11 mouse cellular contexts compared by ENCODE assay signal in genomic region chr7:19809369-19809768, GRCm38 (mm10). TPM values are rescaled to one million over a fixed set of nuclear protein-coding genes. Genes with fewer than 3 reads are reported as not detected.
DNase-seq lines count a peak whose midpoint lies in the region; ATAC-seq and TF ChIP-seq lines count a peak whose summit lies in the region.
"Had no signal": no experiment of that assay in that cellular context is flagged by ENCODE, and none has a peak within 500 bp of the region (broad histone marks: within the 10 kb centered on the region; RNA-seq: fewer than 3 reads in every experiment).

No protein-coding gene starts in this region.

- no peak for DNase-seq in heart, postnatal 36 days
- DNase-seq in adrenal gland, postnatal 36 days, result peak; percentile 58 to 62
- no peak for DNase-seq in heart, postnatal 0 days (ENCODE audit: low spot score)
- DNase-seq in cerebellum, adult 2 months, result no peak
- DNase-seq in thymus, postnatal 36 days, result no peak

- peak overlapping the region; percentile 54; the same call in 1 of the 2 replicates for H3K9ac ChIP-seq in heart, embryonic 11.5 days (ENCODE audit: low read depth, low read length)
- H3K9ac ChIP-seq in heart, postnatal 0 days (replicated peaks; ENCODE audit: low read depth, low read length), result no peak overlapping the region; the same call in 1 of the 2 replicates
- no peak overlapping the region; the same call in 1 of the 2 replicates for H3K9ac ChIP-seq in limb, embryonic 12.5 days (replicated peaks)

- H3K4me1 ChIP-seq in heart, embryonic 11.5 days (ENCODE audit: control insufficient read depth, insufficient read depth, low read length), result peaks cover 7% of the 10 kb centered on the region
- H3K4me1 ChIP-seq in heart, postnatal 0 days (ENCODE audit: control insufficient read depth, insufficient read depth), result peaks cover 8% of the 10 kb centered on the region
- H3K4me1 ChIP-seq in limb, embryonic 12.5 days (replicated peaks), result peaks cover 9% of the 10 kb centered on the region; the same call in 1 of the 2 replicates
- H3K4me1 ChIP-seq in cerebellum, adult 2 months (ENCODE audit: control insufficient read depth, insufficient read depth, low read length), result no peaks in the 10 kb centered on the region

- no peaks in the 10 kb centered on the region for H3K36me3 ChIP-seq in heart, embryonic 11.5 days (ENCODE audit: control insufficient read depth, insufficient read depth, low read length)
- no peaks in the 10 kb centered on the region for H3K36me3 ChIP-seq in heart, postnatal 0 days (replicated peaks; ENCODE audit: control insufficient read depth, insufficient read depth, low read length)
- no peaks in the 10 kb centered on the region for H3K36me3 ChIP-seq in limb, embryonic 12.5 days
- H3K36me3 ChIP-seq: G1E had no signal

- no peak overlapping the region for H3K27ac ChIP-seq in heart, embryonic 11.5 days (ENCODE audit: low read depth, low read length)
- H3K27ac ChIP-seq in heart, postnatal 0 days (ENCODE audit: low read depth), result peak overlapping the region; percentile 32
- H3K27ac ChIP-seq in limb, embryonic 12.5 days, result no peak overlapping the region
- no peak overlapping the region for H3K27ac ChIP-seq in cerebellum, adult 2 months (ENCODE audit: insufficient read depth, low read length)

- 3% methylated on average over 27 of the region's 27 CpGs for WGBS in heart, embryonic 11.5 days (ENCODE audit: insufficient replicate concordance)
- 10% methylated on average over 27 of the region's 27 CpGs for WGBS in heart, postnatal 0 days
- WGBS in limb, embryonic 12.5 days, result 1% methylated on average over 27 of the region's 27 CpGs
- WGBS in cerebellum, adult 2 months, result 8% methylated on average over 27 of the region's 27 CpGs

- H3K4me3 ChIP-seq in heart, embryonic 11.5 days (ENCODE audit: low read depth, low read length), result peak overlapping the region; percentile 29
- no peak overlapping the region; the same call in 1 of the 2 replicates for H3K4me3 ChIP-seq in heart, postnatal 0 days (ENCODE audit: low read depth, low read length)
- peak overlapping the region; percentile 29 for H3K4me3 ChIP-seq in limb, embryonic 12.5 days (replicated peaks)
- no peak overlapping the region for H3K4me3 ChIP-seq in cerebellum, adult 2 months (replicated peaks; ENCODE audit: insufficient read depth, low read depth, low read length)

- TF ChIP-seq EP300 in heart, postnatal 0 days (IDR thresholded peaks at IDR 0.05; ENCODE audit: low read depth), result no peak

- no peak for TF ChIP-seq CTCF in heart, postnatal 0 days (IDR thresholded peaks at IDR 0.05; ENCODE audit: low read depth)
- no peak for TF ChIP-seq CTCF in cerebellum, adult 2 months (IDR thresholded peaks at IDR 0.05; ENCODE audit: borderline replicate concordance, insufficient read depth, low read depth, low read length)

- TF ChIP-seq POLR2A in cerebellum, adult 2 months (IDR thresholded peaks at IDR 0.05; ENCODE audit: borderline replicate concordance, insufficient read depth, low read length), result no peak

- intact Hi-C loops in heart, postnatal 36 days (cut with DNase I), result no loop called here

- H3K9me3 ChIP-seq in heart, embryonic 11.5 days (replicated peaks; ENCODE audit: control insufficient read depth, low read length), result no peaks in the 10 kb centered on the region; the same call in 1 of the 2 replicates
- no peaks in the 10 kb centered on the region for H3K9me3 ChIP-seq in heart, postnatal 0 days (replicated peaks; ENCODE audit: control insufficient read depth, low read length)
- H3K9me3 ChIP-seq in limb, embryonic 12.5 days, result peaks cover 5% of the 10 kb centered on the region; the same call in 1 of the 2 replicates
- H3K9me3 ChIP-seq: G1E had no signal

- H3K4me2 ChIP-seq in heart, embryonic 11.5 days, result peak overlapping the region; percentile 61
- H3K4me2 ChIP-seq in heart, postnatal 0 days (ENCODE audit: low read depth, low read length), result peak overlapping the region; percentile 46
- peak overlapping the region; percentile 50 for H3K4me2 ChIP-seq in limb, embryonic 12.5 days

- H3K27me3 ChIP-seq in heart, embryonic 11.5 days (ENCODE audit: control insufficient read depth, insufficient read depth, low read length), result peaks cover 45% of the 10 kb centered on the region
- H3K27me3 ChIP-seq in heart, postnatal 0 days (ENCODE audit: control insufficient read depth, insufficient read depth, low read length), result peaks cover 28% of the 10 kb centered on the region
- peaks cover 60% of the 10 kb centered on the region for H3K27me3 ChIP-seq in limb, embryonic 12.5 days
- no peaks in the 10 kb centered on the region for H3K27me3 ChIP-seq in cerebellum, adult 2 months (ENCODE audit: control insufficient read depth, insufficient read depth, low read length)

- ATAC-seq in heart, embryonic 11.5 days (replicated peaks; ENCODE audit: insufficient number of reproducible peaks, low FRiP score, low TSS enrichment), result peak; percentile 70; the same call in 1 of the 2 replicates
- peak; percentile 83 for ATAC-seq in heart, postnatal 0 days (ENCODE audit: insufficient read depth, low read depth)
- 0 out of 2 replicates have a peak, but pooled peaks have one; percentile 9 for ATAC-seq in limb, embryonic 12.5 days (ENCODE audit: insufficient number of reproducible peaks, insufficient read depth, low FRiP score, low TSS enrichment, low read depth)
- ATAC-seq in inflammation-experienced regulatory T-cells, adult 6 months, result no peak

RNA-seq across cellular contexts. Expression of gene Cblc, which starts 12.8 kb away (rescaled TPM):
- polyA plus RNA-seq in heart, embryonic 11.5 days (2014; fragmentation: Nextera tagmentation; extraction: Ambion mirVana), result 0.20 and 0.24 TPM in 2 replicates
- total RNA-seq in heart, postnatal 36 days (2021), result under 1 TPM; 0.75 to 0.81 TPM
- total RNA-seq in adrenal gland, postnatal 36 days (2021), result not detected
- 0.35 TPM in 1 of 2 replicates, not detected in the other for total RNA-seq in heart, postnatal 0 days (2014; rRNA removed; ENCODE audit: low replicate concordance)
- 0.36 and 0.37 TPM in 2 replicates for polyA plus RNA-seq in heart, postnatal 0 days (2015; fragmentation: Nextera tagmentation; extraction: Ambion mirVana)
- polyA plus RNA-seq in limb, embryonic 12.5 days (2016; fragmentation: Nextera tagmentation; extraction: Ambion mirVana), result 2.8 and 3.1 TPM in 2 replicates
- polyA plus RNA-seq in inflammation-experienced regulatory T-cells, adult 6 months (2017; shearing (Covaris generic)), result under 1 TPM in 1 of 3 experiments, not detected in 2; 0.68 TPM
- polyA plus RNA-seq in cerebellum, adult 2 months (2012; rRNA removed), result not detected in 2 replicates
- total RNA-seq: G1E had no signal
- polyA plus RNA-seq: frontal cortex, adult 2 months; G1E had no signal

RNA-seq across cellular contexts. Expression of gene Bcl3, which starts 13.2 kb away (rescaled TPM):
- polyA plus RNA-seq in heart, embryonic 11.5 days (2014; fragmentation: Nextera tagmentation; extraction: Ambion mirVana), result 1.0 and 1.5 TPM in 2 replicates
- total RNA-seq in heart, postnatal 36 days (2021), result 1 to 10 TPM; 3.5 TPM
- total RNA-seq in adrenal gland, postnatal 36 days (2021), result 10 to 100 TPM; 19.5 to 51.0 TPM
- 1.7 and 6.7 TPM in 2 replicates for total RNA-seq in heart, postnatal 0 days (2014; rRNA removed; ENCODE audit: low replicate concordance)
- 1.6 and 2.0 TPM in 2 replicates for polyA plus RNA-seq in heart, postnatal 0 days (2015; fragmentation: Nextera tagmentation; extraction: Ambion mirVana)
- polyA plus RNA-seq in limb, embryonic 12.5 days (2016; fragmentation: Nextera tagmentation; extraction: Ambion mirVana), result 0.54 and 0.82 TPM in 2 replicates
- polyA plus RNA-seq in inflammation-experienced regulatory T-cells, adult 6 months (2017; shearing (Covaris generic)), result 10 to 100 TPM; 13.6 to 19.9 (median 18.5) TPM
- polyA plus RNA-seq in cerebellum, adult 2 months (2012; rRNA removed), result 0.80 and 0.84 TPM in 2 replicates

RNA-seq across cellular contexts. Expression of gene Bcam, which starts 38.6 kb away (rescaled TPM):
- 163 and 173 TPM in 2 replicates for polyA plus RNA-seq in heart, embryonic 11.5 days (2014; fragmentation: Nextera tagmentation; extraction: Ambion mirVana)
- total RNA-seq in heart, postnatal 36 days (2021), result 100 to 1,000 TPM; 210 to 232 TPM
- 10 to 100 TPM; 43.5 to 53.8 TPM for total RNA-seq in adrenal gland, postnatal 36 days (2021)
- 697 and 786 TPM in 2 replicates for total RNA-seq in heart, postnatal 0 days (2014; rRNA removed; ENCODE audit: low replicate concordance)
- polyA plus RNA-seq in heart, postnatal 0 days (2015; fragmentation: Nextera tagmentation; extraction: Ambion mirVana), result 293 and 303 TPM in 2 replicates
- polyA plus RNA-seq in limb, embryonic 12.5 days (2016; fragmentation: Nextera tagmentation; extraction: Ambion mirVana), result 59.7 and 63.3 TPM in 2 replicates
- 1 to 10 TPM; 1.1 to 2.3 (median 1.2) TPM for polyA plus RNA-seq in inflammation-experienced regulatory T-cells, adult 6 months (2017; shearing (Covaris generic))
- polyA plus RNA-seq in cerebellum, adult 2 months (2012; rRNA removed), result 24.7 and 25.3 TPM in 2 replicates
- total RNA-seq: neutrophil, adult 5-6 weeks had no signal
- polyA plus RNA-seq: G1E had no signal

RNA-seq across cellular contexts. Expression of gene Gm19345, which starts 42.4 kb away (rescaled TPM):
- not detected in 2 replicates for polyA plus RNA-seq in heart, embryonic 11.5 days (2014; fragmentation: Nextera tagmentation; extraction: Ambion mirVana)
- not detected for total RNA-seq in heart, postnatal 36 days (2021)
- under 1 TPM in 1 of 2 experiments, not detected in 1; 0.83 TPM for total RNA-seq in adrenal gland, postnatal 36 days (2021)
- not detected in 2 replicates for total RNA-seq in heart, postnatal 0 days (2014; rRNA removed; ENCODE audit: low replicate concordance)
- polyA plus RNA-seq in heart, postnatal 0 days (2015; fragmentation: Nextera tagmentation; extraction: Ambion mirVana), result not detected in 2 replicates
- polyA plus RNA-seq in limb, embryonic 12.5 days (2016; fragmentation: Nextera tagmentation; extraction: Ambion mirVana), result 0.43 TPM in 1 of 2 replicates, not detected in the other
- not detected for polyA plus RNA-seq in inflammation-experienced regulatory T-cells, adult 6 months (2017; shearing (Covaris generic))
- polyA plus RNA-seq in cerebellum, adult 2 months (2012; rRNA removed), result 6.9 and 8.2 TPM in 2 replicates
- total RNA-seq: G1E had no signal
- polyA plus RNA-seq: G1E had no signal

RNA-seq across cellular contexts. Expression of gene Ceacam16, which starts 51.7 kb away (rescaled TPM):
- polyA plus RNA-seq in heart, embryonic 11.5 days (2014; fragmentation: Nextera tagmentation; extraction: Ambion mirVana), result not detected in 2 replicates
- total RNA-seq in heart, postnatal 36 days (2021), result under 1 TPM in 1 of 2 experiments, not detected in 1; 0.69 TPM
- not detected for total RNA-seq in adrenal gland, postnatal 36 days (2021)
- total RNA-seq in heart, postnatal 0 days (2014; rRNA removed; ENCODE audit: low replicate concordance), result not detected in 2 replicates
- not detected in 2 replicates for polyA plus RNA-seq in heart, postnatal 0 days (2015; fragmentation: Nextera tagmentation; extraction: Ambion mirVana)
- not detected in 2 replicates for polyA plus RNA-seq in limb, embryonic 12.5 days (2016; fragmentation: Nextera tagmentation; extraction: Ambion mirVana)
- under 1 TPM in 2 of 3 experiments, not detected in 1; 0.55 to 0.59 TPM for polyA plus RNA-seq in inflammation-experienced regulatory T-cells, adult 6 months (2017; shearing (Covaris generic))
- polyA plus RNA-seq in cerebellum, adult 2 months (2012; rRNA removed), result 0.21 and 0.74 TPM in 2 replicates
- polyA plus RNA-seq: frontal cortex, adult 2 months had no signal

Comparison
In these comparisons a context has a peak if more than half of its experiments do, and no peak if none do; other contexts are left out.
1. H3K4me3 ChIP-seq: peak in heart, embryonic 11.5 days (single experiment) and limb, embryonic 12.5 days (single experiment); none in heart, postnatal 0 days (single experiment) and cerebellum, adult 2 months (single experiment).
2. DNase-seq: peak in adrenal gland, postnatal 36 days (2 of 2); none in heart, postnatal 36 days (0 of 2), heart, postnatal 0 days (single experiment), cerebellum, adult 2 months (0 of 2) and thymus, postnatal 36 days (0 of 2).
3. Peak in every context shown above with its lines, with median percentiles within 50 percentile points of each other: H3K4me2 ChIP-seq.